Mouse (Mus musculus) heart, adult 11 months (tissue): ENCODE data around the gene Sirpb1b.
"Not testable (repeated sequence)": the region's sequence is repeated elsewhere in the genome, so short reads cannot be mapped to it uniquely, and the experiment has no call there.

Experiments used
- DNase-seq: peaks from one replicate; pipeline ENCODE4 v3.0.0; 2022

The Sirpb1b gene

GRCm38 (mm10) chr3:15574887-15575286 is at the start of gene Sirpb1b:
Sirpb1b (minus strand) TSS chr3:15575065.
- not testable (repeated sequence) for DNase-seq

GRCm38 (mm10) chr3:15590377-15591117 is 15.7 kb upstream of the Sirpb1b start:
- DNase-seq = not testable (repeated sequence)

GRCm38 (mm10) chr3:15586665-15587064 is 11.8 kb upstream of the Sirpb1b start:
- DNase-seq = not testable (repeated sequence)

GRCm38 (mm10) chr3:15583452-15583851 is 8.6 kb upstream of the Sirpb1b start:
- DNase-seq = no peak

GRCm38 (mm10) chr3:15582948-15583347 is 8.1 kb upstream of the Sirpb1b start:
- not testable (repeated sequence) for DNase-seq

- not testable (repeated sequence) for DNase-seq
These were observed 1.6 kb upstream of the Sirpb1b start for GRCm38 (mm10) chr3:15576466-15576865.

GRCm38 (mm10) chr3:15528589-15528988 is 46.3 kb downstream of the Sirpb1b start:
- DNase-seq = peak; percentile 86

- DNase-seq = not testable (repeated sequence)
These were observed 61.3 kb downstream of the Sirpb1b start for GRCm38 (mm10) chr3:15513608-15514007.

- not testable (repeated sequence) for DNase-seq
These were observed 67.0 kb downstream of the Sirpb1b start for GRCm38 (mm10) chr3:15507792-15508321.

- DNase-seq = not testable (repeated sequence)
These were observed 100.0 kb downstream of the Sirpb1b start for GRCm38 (mm10) chr3:15474831-15475230.

- not testable (repeated sequence) for DNase-seq
These were observed 104.7 kb downstream of the Sirpb1b start for GRCm38 (mm10) chr3:15470158-15470557.
